Mouse (Mus musculus) forebrain, embryonic 10.5 days (tissue): ENCODE results near the gene Ttpal. TPM values are rescaled to one million over a fixed set of nuclear protein-coding genes. Genes with fewer than 3 reads are reported as not detected.
"Not testable (repeated sequence)": the region's sequence is repeated elsewhere in the genome, so short reads cannot be mapped to it uniquely, and the experiment has no call there.

Experiments used
- DNase-seq: peaks from one replicate; pipeline ENCODE4 v3.0.0-alpha.2; 2017; ENCODE audit warnings: low spot score; ENCODE audit errors: extremely low spot score
- H3K27ac ChIP-seq: fragments of 300-500 bp; sonication (generic); 2 replicates; pipeline ENCODE4 v1.5.1; 2016; ENCODE audit warnings: mild to moderate bottlenecking
- H3K27me3 ChIP-seq: fragments of 300-500 bp; sonication (generic); 2 replicates; pipeline ENCODE4 v1.6.1; 2016; ENCODE audit warnings: mild to moderate bottlenecking; ENCODE audit not compliant: poor library complexity, severe bottlenecking
- H3K36me3 ChIP-seq: fragments of 300-500 bp; sonication (generic); replicated peaks from 2 replicates; pipeline ENCODE4 v1.6.1; 2016; ENCODE audit warnings: mild to moderate bottlenecking, moderate library complexity
- H3K4me1 ChIP-seq: fragments of 300-500 bp; sonication (generic); 2 replicates; pipeline ENCODE4 v1.6.1; 2016
- H3K4me3 ChIP-seq: fragments of 300-500 bp; sonication (generic); 2 replicates; pipeline ENCODE4 v1.5.1; 2016; ENCODE audit warnings: mild to moderate bottlenecking, moderate library complexity
- H3K9me3 ChIP-seq: fragments of 300-500 bp; sonication (generic); 2 replicates; pipeline ENCODE4 v1.6.1; 2016; ENCODE audit warnings: mild to moderate bottlenecking, moderate library complexity
- WGBS: fragments of 180-500 bp; shearing (Covaris S2); methylation state at CpG from one replicate; pipeline ENCODE4 v1.1.7; 2016; 5-methylcytosine and 5-hydroxymethylcytosine counted together
- polyA plus RNA-seq: library from polyadenylated mRNA; unstranded; fragments of >200 nt; fragmentation: Nextera tagmentation; extraction: Ambion mirVana; gene quantifications from 2 replicates; pipeline ENCODE4 v1.2.1, GENCODE M21; 2016

Ttpal gene
- polyA plus RNA-seq, 1 experiment from 2014 or later, result 34.5 TPM

- Histone ChIP-seq H3K4me3 (no peak overlapping the region), H3K9me3 (no peaks in the 10 kb centered on the region), H3K27me3 (no peaks in the 10 kb centered on the region), H3K36me3 (peaks cover 92% of the 10 kb centered on the region), H3K27ac (no peak overlapping the region), H3K4me1 (peaks cover 3% of the 10 kb centered on the region; the same call in 1 of the 2 replicates)
- WGBS, result 93% methylated on average over 4 of the region's 4 CpGs
- no peak for DNase-seq
Observed at GRCm38 (mm10) chr2:163615906-163616651, 14.0 kb downstream of the Ttpal start.

- no peaks in the 10 kb centered on the region for H3K4me1 ChIP-seq
- no peak for DNase-seq
- peaks cover 95% of the 10 kb centered on the region for H3K36me3 ChIP-seq
- no peaks in the 10 kb centered on the region for H3K9me3 ChIP-seq
- H3K27ac ChIP-seq, result no peak overlapping the region
- H3K27me3 ChIP-seq, result no peaks in the 10 kb centered on the region
- WGBS, result 88% methylated on average over 3 of the region's 3 CpGs
- no peak overlapping the region for H3K4me3 ChIP-seq
Observed at GRCm38 (mm10) chr2:163616652-163617227, 14.6 kb downstream of the Ttpal start.

GRCm38 (mm10) chr2:163617232-163617863, 15.2 kb downstream of the Ttpal start:
- H3K4me3 ChIP-seq, result no peak overlapping the region
- WGBS, result 79% methylated on average over 3 of the region's 3 CpGs
- H3K36me3 ChIP-seq, result peaks cover 95% of the 10 kb centered on the region
- no peaks in the 10 kb centered on the region for H3K4me1 ChIP-seq
- DNase-seq, result no peak
- H3K27ac ChIP-seq, result no peak overlapping the region
- no peaks in the 10 kb centered on the region for H3K9me3 ChIP-seq
- H3K27me3 ChIP-seq, result no peaks in the 10 kb centered on the region

GRCm38 (mm10) chr2:163617874-163618273, 15.8 kb downstream of the Ttpal start:
- Histone ChIP-seq H3K36me3 (peaks cover 97% of the 10 kb centered on the region), H3K4me3 (no peak overlapping the region), H3K4me1 (no peaks in the 10 kb centered on the region), H3K9me3 (no peaks in the 10 kb centered on the region), H3K27ac (no peak overlapping the region), H3K27me3 (no peaks in the 10 kb centered on the region)
- no peak for DNase-seq
- WGBS, result 93% methylated on average over 4 of the region's 4 CpGs

GRCm38 (mm10) chr2:163620451-163620850, 18.3 kb downstream of the Ttpal start:
- WGBS, result 91% methylated on average over 8 of the region's 8 CpGs
- no peak overlapping the region for H3K4me3 ChIP-seq
- H3K9me3 ChIP-seq, result no peaks in the 10 kb centered on the region
- no peaks in the 10 kb centered on the region for H3K4me1 ChIP-seq
- H3K27me3 ChIP-seq, result no peaks in the 10 kb centered on the region
- no peak overlapping the region for H3K27ac ChIP-seq
- H3K36me3 ChIP-seq, result peaks cover 94% of the 10 kb centered on the region
- no peak for DNase-seq

GRCm38 (mm10) chr2:163621401-163621800, 19.3 kb downstream of the Ttpal start:
- peaks cover 94% of the 10 kb centered on the region for H3K36me3 ChIP-seq
- not testable (repeated sequence) for H3K4me3 ChIP-seq, H3K27me3 ChIP-seq, DNase-seq, H3K27ac ChIP-seq, H3K9me3 ChIP-seq, H3K4me1 ChIP-seq
- 96% methylated on average over 3 of the region's 3 CpGs for WGBS

- H3K27me3 ChIP-seq, result no peaks in the 10 kb centered on the region
- no peak overlapping the region for H3K27ac ChIP-seq
- H3K9me3 ChIP-seq, result no peaks in the 10 kb centered on the region
- WGBS, result 95% methylated on average over 4 of the region's 4 CpGs
- H3K4me1 ChIP-seq, result no peaks in the 10 kb centered on the region
- no peak for DNase-seq
- peaks cover 96% of the 10 kb centered on the region for H3K36me3 ChIP-seq
- H3K4me3 ChIP-seq, result no peak overlapping the region
Observed at GRCm38 (mm10) chr2:163631223-163631622, 29.1 kb downstream of the Ttpal start.

GRCm38 (mm10) chr2:163631715-163632114, 29.6 kb downstream of the Ttpal start:
- Histone ChIP-seq H3K27ac (no peak overlapping the region), H3K4me3 (no peak overlapping the region), H3K9me3 (no peaks in the 10 kb centered on the region), H3K4me1 (no peaks in the 10 kb centered on the region), H3K27me3 (no peaks in the 10 kb centered on the region), H3K36me3 (peaks cover 96% of the 10 kb centered on the region)
- no peak for DNase-seq
- 91% methylated on average over 2 of the region's 2 CpGs for WGBS

GRCm38 (mm10) chr2:163634211-163634610, 32.1 kb downstream of the Ttpal start:
- no peak overlapping the region for H3K27ac ChIP-seq
- H3K4me1 ChIP-seq, result no peaks in the 10 kb centered on the region
- peaks cover 75% of the 10 kb centered on the region for H3K36me3 ChIP-seq
- H3K4me3 ChIP-seq, result no peak overlapping the region
- no peak for DNase-seq
- 92% methylated on average over 2 of the region's 2 CpGs for WGBS
- H3K27me3 ChIP-seq, result no peaks in the 10 kb centered on the region
- H3K9me3 ChIP-seq, result no peaks in the 10 kb centered on the region

GRCm38 (mm10) chr2:163636057-163636456, 33.9 kb downstream of the Ttpal start:
- 94% methylated on average over 2 of the region's 2 CpGs for WGBS
- peaks cover 61% of the 10 kb centered on the region for H3K36me3 ChIP-seq
- no peaks in the 10 kb centered on the region for H3K27me3 ChIP-seq

GRCm38 (mm10) chr2:163637655-163638266, 35.6 kb downstream of the Ttpal start:
- Histone ChIP-seq H3K4me1 (peaks cover 3% of the 10 kb centered on the region), H3K36me3 (peaks cover 57% of the 10 kb centered on the region), H3K27me3 (no peaks in the 10 kb centered on the region), H3K4me3 (no peak overlapping the region), H3K27ac (no peak overlapping the region), H3K9me3 (no peaks in the 10 kb centered on the region)
- WGBS, result 83% methylated on average over 5 of the region's 5 CpGs
- DNase-seq, result no peak

More at GRCm38 (mm10) chr2:163636057-163636456, 33.9 kb downstream of the Ttpal start:
- no peak overlapping the region for H3K4me3 ChIP-seq
- no peaks in the 10 kb centered on the region for H3K9me3 ChIP-seq
- DNase-seq, result no peak
- H3K4me1 ChIP-seq, result no peaks in the 10 kb centered on the region
- H3K27ac ChIP-seq, result no peak overlapping the region

- no peak overlapping the region for H3K27ac ChIP-seq
- peaks cover 22% of the 10 kb centered on the region for H3K4me1 ChIP-seq
- no peak overlapping the region for H3K4me3 ChIP-seq
- no peaks in the 10 kb centered on the region for H3K27me3 ChIP-seq
- WGBS, result 87% methylated on average over 3 of the region's 3 CpGs
- H3K9me3 ChIP-seq, result no peaks in the 10 kb centered on the region
- DNase-seq, result no peak
- peaks cover 36% of the 10 kb centered on the region for H3K36me3 ChIP-seq
Observed at GRCm38 (mm10) chr2:163640493-163640892, 38.4 kb downstream of the Ttpal start.

- H3K27me3 ChIP-seq, result no peaks in the 10 kb centered on the region
- 89% methylated on average over 3 of the region's 3 CpGs for WGBS
- H3K27ac ChIP-seq, result no peak overlapping the region
- no peaks in the 10 kb centered on the region for H3K9me3 ChIP-seq
- H3K4me3 ChIP-seq, result no peak overlapping the region
- H3K36me3 ChIP-seq, result peaks cover 25% of the 10 kb centered on the region
- H3K4me1 ChIP-seq, result peaks cover 23% of the 10 kb centered on the region
- no peak for DNase-seq
Observed at GRCm38 (mm10) chr2:163641681-163642080, 39.6 kb downstream of the Ttpal start.
